Mouse (Mus musculus) heart, embryonic 16.5 days (tissue): ENCODE measurements at regions not wholly inside any gene's neighbourhood (a gene's known extent, or its start where the extent isn't known, plus 50 kb on each side); places are given as distances from the start of the nearest gene placed in this dataset.

Source experiments
- ATAC-seq: fragments of 200-750 bp; cut with Nextera tagmentation; replicated peaks from 2 replicates; pipeline ENCODE4 v1.8.0; 2017; ENCODE audit warnings: moderate number of reproducible peaks; ENCODE audit not compliant: insufficient read depth, low FRiP score; ENCODE audit errors: extremely low read depth
- H3K27ac ChIP-seq: fragments of 300-500 bp; sonication (generic); 2 replicates; pipeline ENCODE4 v1.5.1; 2014; ENCODE audit warnings: mild to moderate bottlenecking, low read length, control low read depth, moderate library complexity
- H3K27me3 ChIP-seq: fragments of 300-500 bp; sonication (generic); 2 replicates; pipeline ENCODE4 v1.6.1; 2014; ENCODE audit warnings: low read length, mixed read lengths; ENCODE audit not compliant: control insufficient read depth, insufficient read depth
- H3K36me3 ChIP-seq: fragments of 300-500 bp; sonication (generic); 2 replicates; pipeline ENCODE4 v1.6.1; 2014; ENCODE audit not compliant: control insufficient read depth, insufficient read depth
- H3K4me1 ChIP-seq: fragments of 300-500 bp; sonication (generic); 2 replicates; pipeline ENCODE4 v1.6.1; 2014; ENCODE audit warnings: low read length, mixed read lengths; ENCODE audit not compliant: control insufficient read depth, insufficient read depth
- H3K4me2 ChIP-seq: fragments of 300-500 bp; sonication (generic); 2 replicates; pipeline ENCODE4 v1.6.1; 2014; ENCODE audit warnings: low read depth, mild to moderate bottlenecking, control low read depth, low read length
- H3K4me3 ChIP-seq: fragments of 300-500 bp; sonication (generic); 2 replicates; pipeline ENCODE4 v1.5.1; 2014; ENCODE audit warnings: mild to moderate bottlenecking, control low read depth, low read length
- H3K9ac ChIP-seq: fragments of 300-500 bp; sonication (generic); 2 replicates; pipeline ENCODE4 v1.6.1; 2014; ENCODE audit warnings: low read length, control low read depth
- H3K9me3 ChIP-seq: fragments of 300-500 bp; sonication (generic); replicated peaks from 2 replicates; pipeline ENCODE4 v1.6.1; 2016; ENCODE audit warnings: low read length; ENCODE audit not compliant: control insufficient read depth
- WGBS: fragments of 180-500 bp; shearing (Covaris S2); extraction: QIAGEN DNeasy Blood & Tissue Kit; methylation state at CpG from one replicate; pipeline ENCODE4 v1.1.7; 2014; 5-methylcytosine and 5-hydroxymethylcytosine counted together

GRCm38 (mm10) chrX:92981141-92981540, 305.1 kb upstream of the Arx start:
- H3K27ac ChIP-seq: no peak overlapping the region
- H3K4me1 ChIP-seq: no peaks in the 10 kb centered on the region
- H3K36me3 ChIP-seq: no peaks in the 10 kb centered on the region
- no peak overlapping the region for H3K9ac ChIP-seq
- no peaks in the 10 kb centered on the region for H3K27me3 ChIP-seq
- ATAC-seq: no peak
- H3K4me3 ChIP-seq: no peak overlapping the region
- no peak overlapping the region for H3K4me2 ChIP-seq
- H3K9me3 ChIP-seq: no peaks in the 10 kb centered on the region

- Histone ChIP-seq H3K36me3 (no peaks in the 10 kb centered on the region), H3K4me1 (no peaks in the 10 kb centered on the region), H3K9ac (no peak overlapping the region), H3K9me3 (no peaks in the 10 kb centered on the region), H3K27ac (no peak overlapping the region), H3K27me3 (no peaks in the 10 kb centered on the region), H3K4me2 (no peak overlapping the region), H3K4me3 (no peak overlapping the region)
- no peak for ATAC-seq
- 64% methylated on average over 9 of the region's 9 CpGs for WGBS
These were observed 283.8 kb upstream of the Arx start for GRCm38 (mm10) chrX:93002236-93002976.

- no peaks in the 10 kb centered on the region for H3K4me1 ChIP-seq
- H3K9ac ChIP-seq: no peak overlapping the region
- no peaks in the 10 kb centered on the region for H3K9me3 ChIP-seq
- no peaks in the 10 kb centered on the region for H3K36me3 ChIP-seq
- H3K27me3 ChIP-seq: no peaks in the 10 kb centered on the region
- H3K4me2 ChIP-seq: no peak overlapping the region
- H3K4me3 ChIP-seq: no peak overlapping the region
- ATAC-seq: no peak
- 53% methylated on average over 2 of the region's 2 CpGs for WGBS
- H3K27ac ChIP-seq: no peak overlapping the region
These were observed 279.6 kb upstream of the Arx start for GRCm38 (mm10) chrX:93006681-93007080.

GRCm38 (mm10) chrX:93011578-93011977, 274.7 kb upstream of the Arx start:
- no peaks in the 10 kb centered on the region for H3K4me1 ChIP-seq
- no peak overlapping the region for H3K4me3 ChIP-seq
- no peaks in the 10 kb centered on the region for H3K9me3 ChIP-seq
- no peak overlapping the region for H3K4me2 ChIP-seq
- H3K36me3 ChIP-seq: no peaks in the 10 kb centered on the region
- no peaks in the 10 kb centered on the region for H3K27me3 ChIP-seq
- ATAC-seq: no peak
- 52% methylated on average over 2 of the region's 2 CpGs for WGBS
- H3K27ac ChIP-seq: no peak overlapping the region
- H3K9ac ChIP-seq: no peak overlapping the region

- WGBS: 65% methylated on average over 3 of the region's 3 CpGs
- Histone ChIP-seq H3K4me2 (no peak overlapping the region), H3K9ac (no peak overlapping the region), H3K4me3 (no peak overlapping the region), H3K36me3 (no peaks in the 10 kb centered on the region), H3K4me1 (no peaks in the 10 kb centered on the region), H3K27ac (no peak overlapping the region), H3K27me3 (no peaks in the 10 kb centered on the region), H3K9me3 (no peaks in the 10 kb centered on the region)
- ATAC-seq: no peak
These were observed 269.9 kb upstream of the Arx start for GRCm38 (mm10) chrX:93016391-93016790.

- H3K4me2 ChIP-seq: no peak overlapping the region
- H3K9ac ChIP-seq: no peak overlapping the region
- no peak overlapping the region for H3K27ac ChIP-seq
- WGBS: 60% methylated on average over 1 of the region's 1 CpGs
- no peaks in the 10 kb centered on the region for H3K4me1 ChIP-seq
- H3K9me3 ChIP-seq: no peaks in the 10 kb centered on the region
- H3K4me3 ChIP-seq: no peak overlapping the region
- H3K36me3 ChIP-seq: no peaks in the 10 kb centered on the region
- ATAC-seq: no peak
- H3K27me3 ChIP-seq: no peaks in the 10 kb centered on the region
These were observed 245.1 kb upstream of the Arx start for GRCm38 (mm10) chrX:93041096-93041495.

GRCm38 (mm10) chrX:93042736-93043135, 243.5 kb upstream of the Arx start:
- H3K4me2 ChIP-seq: no peak overlapping the region
- H3K27ac ChIP-seq: no peak overlapping the region
- H3K27me3 ChIP-seq: no peaks in the 10 kb centered on the region
- H3K9ac ChIP-seq: no peak overlapping the region
- H3K9me3 ChIP-seq: no peaks in the 10 kb centered on the region
- no peaks in the 10 kb centered on the region for H3K36me3 ChIP-seq
- WGBS: 55% methylated on average over 3 of the region's 3 CpGs
- ATAC-seq: no peak
- H3K4me3 ChIP-seq: no peak overlapping the region
- no peaks in the 10 kb centered on the region for H3K4me1 ChIP-seq

GRCm38 (mm10) chrX:93048967-93049754, 237.1 kb upstream of the Arx start:
- H3K4me1 ChIP-seq: no peaks in the 10 kb centered on the region
- no peaks in the 10 kb centered on the region for H3K27me3 ChIP-seq
- no peak overlapping the region for H3K4me3 ChIP-seq
- H3K4me2 ChIP-seq: no peak overlapping the region
- no peak overlapping the region for H3K27ac ChIP-seq
- 89% methylated on average over 1 of the region's 1 CpGs for WGBS
- no peaks in the 10 kb centered on the region for H3K36me3 ChIP-seq
- no peak for ATAC-seq
- H3K9me3 ChIP-seq: no peaks in the 10 kb centered on the region
- no peak overlapping the region for H3K9ac ChIP-seq

GRCm38 (mm10) chrX:93049755-93050143, 236.5 kb upstream of the Arx start:
- ATAC-seq: no peak
- Histone ChIP-seq H3K4me1 (no peaks in the 10 kb centered on the region), H3K4me2 (no peak overlapping the region), H3K27ac (no peak overlapping the region), H3K9ac (no peak overlapping the region), H3K27me3 (no peaks in the 10 kb centered on the region), H3K4me3 (no peak overlapping the region), H3K36me3 (no peaks in the 10 kb centered on the region), H3K9me3 (no peaks in the 10 kb centered on the region)
- WGBS: 71% methylated on average over 3 of the region's 3 CpGs
